8 mouse cellular contexts compared by ENCODE assay signal in genomic region chr3:130059805-130060395, GRCm38 (mm10). TPM values are rescaled to one million over a fixed set of nuclear protein-coding genes. Genes with fewer than 3 reads are reported as not detected.
A peak's percentile ranks its signal among the peaks of the same experiment; 100 is the strongest.
DNase-seq lines count a peak whose midpoint lies in the region; ATAC-seq and TF ChIP-seq lines count a peak whose summit lies in the region.

No protein-coding gene starts in this region.

- no peak for TF ChIP-seq RAD21 in MEL (IDR thresholded peaks at IDR 0.05; ENCODE audit: low read depth, low read length)

- H3K27ac ChIP-seq in kidney, embryonic 14.5 days (ENCODE audit: low read depth, low read length): peak overlapping the region; percentile 98
- peak overlapping the region; percentile 31; the same call in 1 of the 2 replicates for H3K27ac ChIP-seq in MEL (ENCODE audit: control insufficient read depth, low read depth, low read length)
- peak overlapping the region; percentile 98 for H3K27ac ChIP-seq in hindbrain, embryonic 10.5 days

- WGBS in kidney, embryonic 14.5 days: under 1% methylated on average over 32 of the region's 42 CpGs
- under 1% methylated on average over 42 of the region's 42 CpGs for WGBS in hindbrain, embryonic 10.5 days

- TF ChIP-seq CTCF in MEL (IDR thresholded peaks at IDR 0.05 in 2 of 3, conservative IDR thresholded peaks at IDR 0.05 in 1 of 3; ENCODE audit: control insufficient read depth in 1 of 3, insufficient read depth in 1 of 3, low read depth in 2 of 3, low read length in 3 of 3, poor library complexity in 1 of 3, severe bottlenecking in 1 of 3): no peak

- H3K4me2 ChIP-seq in kidney, embryonic 14.5 days (replicated peaks; ENCODE audit: low read depth, low read length): peak overlapping the region; percentile 63

- TF ChIP-seq EP300 in MEL (IDR thresholded peaks at IDR 0.05; ENCODE audit: low read depth in 1 of 2, low read length in 2 of 2): no peak

- no peak for DNase-seq in kidney, postnatal 14 days
- DNase-seq in MEL (ENCODE audit: low read depth, low spot score): peak; percentile 51
- peak; percentile 22 for DNase-seq in embryo, embryonic 11.5 days (ENCODE audit: low read depth, low spot score)
- DNase-seq in hindbrain, embryonic 10.5 days (ENCODE audit: low spot score): no peak
- DNase-seq in lung, adult 18-20 months: peak; percentile 21
- peak; percentile 20 for DNase-seq in retina, postnatal 7 days (ENCODE audit: low read depth, low spot score)
- no peak for DNase-seq in c-Kit-positive CD71-positive TER-119-positive erythroid progenitor cells, embryonic 14.5 days (ENCODE audit: low spot score)

- H3K4me3 ChIP-seq in kidney, embryonic 14.5 days (ENCODE audit: low read length): peak overlapping the region; percentile 89
- H3K4me3 ChIP-seq in MEL (ENCODE audit: control insufficient read depth in 1 of 2, insufficient read depth in 1 of 2, low read depth in 2 of 2, low read length in 2 of 2): peak overlapping the region; percentile 77 to 90
- H3K4me3 ChIP-seq in hindbrain, embryonic 10.5 days: peak overlapping the region; percentile 90

- H3K9ac ChIP-seq in kidney, embryonic 14.5 days (ENCODE audit: low read depth, low read length): peak overlapping the region; percentile 99
- peak overlapping the region; percentile 89 for H3K9ac ChIP-seq in MEL (ENCODE audit: control insufficient read depth, low read depth, low read length, poor library complexity, severe bottlenecking)

- H3K9me3 ChIP-seq in kidney, embryonic 14.5 days (ENCODE audit: control insufficient read depth, low read length): no peaks in the 10 kb centered on the region
- no peaks in the 10 kb centered on the region for H3K9me3 ChIP-seq in MEL (replicated peaks; ENCODE audit: insufficient read depth, low read length)
- no peaks in the 10 kb centered on the region for H3K9me3 ChIP-seq in hindbrain, embryonic 10.5 days

- no peak for TF ChIP-seq POLR2A in MEL (IDR thresholded peaks at IDR 0.05; ENCODE audit: control insufficient read depth in 1 of 2, insufficient read depth in 1 of 2, low read depth in 1 of 2, low read length in 2 of 2, poor library complexity in 1 of 2)

- ATAC-seq in kidney, embryonic 14.5 days (ENCODE audit: low FRiP score, low TSS enrichment): no peak; the same call in 1 of the 2 replicates

- H3K36me3 ChIP-seq in kidney, embryonic 14.5 days (ENCODE audit: control insufficient read depth, insufficient read depth, low read length): no peaks in the 10 kb centered on the region
- H3K36me3 ChIP-seq in MEL (ENCODE audit: control insufficient read depth in 1 of 2, insufficient read depth in 2 of 2, low read length in 2 of 2): peaks cover 0 to 13% of the 10 kb centered on the region in 2 experiments; a peak in 2 of 4 replicates
- H3K36me3 ChIP-seq in hindbrain, embryonic 10.5 days: peaks cover 13% of the 10 kb centered on the region

- peaks cover 29% of the 10 kb centered on the region for H3K4me1 ChIP-seq in kidney, embryonic 14.5 days (ENCODE audit: control insufficient read depth, insufficient read depth, low read length)
- H3K4me1 ChIP-seq in MEL (ENCODE audit: control insufficient read depth in 1 of 2, insufficient read depth in 2 of 2, low read length in 2 of 2): peaks cover 0 to 19% of the 10 kb centered on the region in 2 experiments; a peak in 1 of 4 replicates
- H3K4me1 ChIP-seq in hindbrain, embryonic 10.5 days (replicated peaks): peaks cover 41% of the 10 kb centered on the region

- H3K79me2 ChIP-seq in MEL (ENCODE audit: control insufficient read depth, insufficient read depth, low read length, poor library complexity): peaks cover 57% of the 10 kb centered on the region

- no peaks in the 10 kb centered on the region for H3K27me3 ChIP-seq in kidney, embryonic 14.5 days (ENCODE audit: control insufficient read depth, insufficient read depth, low read length)
- H3K27me3 ChIP-seq in MEL (ENCODE audit: control insufficient read depth in 1 of 2, insufficient read depth in 2 of 2, low read length in 2 of 2): no peaks in the 10 kb centered on the region; a peak in 2 of 4 replicates
- no peaks in the 10 kb centered on the region for H3K27me3 ChIP-seq in hindbrain, embryonic 10.5 days (ENCODE audit: insufficient read depth, poor library complexity, severe bottlenecking)

TF ChIP-seq in MEL, 35 proteins besides CTCF, POLR2A, EP300 and RAD21:
- TF ChIP-seq NRF1 (IDR thresholded peaks at IDR 0.05; ENCODE audit: insufficient read depth, low read depth, low read length, poor library complexity, severe bottlenecking) (no peak), MAFK (IDR thresholded peaks at IDR 0.05; ENCODE audit: borderline replicate concordance, low read depth, low read length) (no peak), ZNF384 (IDR thresholded peaks at IDR 0.05; ENCODE audit: low read depth, low read length) (peak; percentile 59), GATA1 (IDR thresholded peaks at IDR 0.05; ENCODE audit: low read depth, low read length) (no peak), ZKSCAN1 (IDR thresholded peaks at IDR 0.05; ENCODE audit: low read depth, low read length) (no peak)

RNA-seq across cellular contexts. Expression of gene Sec24b, which starts 1.5 kb away (rescaled TPM):
- 26.2 and 40.4 TPM in 2 replicates for polyA plus RNA-seq in kidney, embryonic 14.5 days (2014; fragmentation: Nextera tagmentation; extraction: Ambion mirVana)
- total RNA-seq in MEL (2012; rRNA removed): 18.6 and 29.2 TPM in 2 replicates
- 10 to 100 TPM; 54.4 to 56.3 TPM for polyA plus RNA-seq in MEL (2012; ENCODE audit: insufficient read depth in 1 of 2, insufficient read length in 2 of 2, low read depth in 1 of 2, low replicate concordance in 2 of 2, missing spikeins in 1 of 2)
- 34.7 and 38.3 TPM in 2 replicates for polyA plus RNA-seq in hindbrain, embryonic 10.5 days (2016; fragmentation: Nextera tagmentation; extraction: Ambion mirVana)

Comparison
In these comparisons a context has a peak if more than half of its experiments do, and no peak if none do; other contexts are left out.
1. H3K27ac ChIP-seq: peak in every context shown above with its lines; median percentile 98 in kidney, embryonic 14.5 days; 98 in hindbrain, embryonic 10.5 days; 31 in MEL.
2. DNase-seq: peak in MEL (single experiment), embryo, embryonic 11.5 days (single experiment), lung, adult 18-20 months (2 of 2) and retina, postnatal 7 days (single experiment); none in kidney, postnatal 14 days (single experiment), hindbrain, embryonic 10.5 days (single experiment) and c-Kit-positive CD71-positive TER-119-positive erythroid progenitor cells, embryonic 14.5 days (single experiment).
3. Peak in every context shown above with its lines, with median percentiles within 50 percentile points of each other: H3K4me3 ChIP-seq.